Mouse (Mus musculus) C2C12 (cell line): Measurements from ENCODE around the gene Fam71e1.

Experiments
- CTCF ChIP-seq: IDR thresholded peaks from one replicate; pipeline ENCODE4 v1.5.1; 2011; ENCODE audit not compliant: control insufficient read depth, insufficient read depth, insufficient read length
- FOSL1 ChIP-seq: IDR thresholded peaks from one replicate; pipeline ENCODE4 v1.8.0; 2011; ENCODE audit warnings: mild to moderate bottlenecking, low read length; ENCODE audit not compliant: poor library complexity, insufficient read depth, severe bottlenecking
- MAX ChIP-seq: IDR thresholded peaks from one replicate; pipeline ENCODE4 v1.6.1; 2011; ENCODE audit warnings: mild to moderate bottlenecking, control low read depth
- MYOD1 ChIP-seq: IDR thresholded peaks from one replicate; pipeline ENCODE4 v1.6.1; 2011; ENCODE audit warnings: low read depth; ENCODE audit not compliant: control insufficient read depth, insufficient read length
- MYOG ChIP-seq: IDR thresholded peaks from one replicate; pipeline ENCODE4 v1.6.1; 2011; ENCODE audit not compliant: control insufficient read depth, insufficient read length; ENCODE audit errors: extremely low read depth
- USF1 ChIP-seq: IDR thresholded peaks from one replicate; pipeline ENCODE4 v1.6.1; 2011; ENCODE audit warnings: low read depth, mild to moderate bottlenecking, control low read depth, moderate library complexity

- TF ChIP-seq CTCF (no peak), MYOG (no peak), MAX (no peak), USF1 (no peak), FOSL1 (no peak), MYOD1 (no peak)
Observed at GRCm38 (mm10) chr7:44523056-44523455, 26.7 kb downstream of the Fam71e1 start.
